Mouse (Mus musculus): ENCODE results near the gene Vmn2r30. TPM values are rescaled to one million over a fixed set of nuclear protein-coding genes. Genes with fewer than 3 reads are reported as not detected.

Gene Vmn2r30
- total and polyA plus RNA-seq, 3 experiments = not detected

Other genes starting within 250 kb of the Vmn2r30 start
- gene Zfp954, start 216.1 kb downstream of the Vmn2r30 start, total RNA-seq (2012; rRNA removed) = 9.3 and 10.6 TPM in 2 replicates
- 1 to 10 TPM in 1 of 2 experiments, not detected in 1; 8.9 TPM for gene Zfp954, start 216.1 kb downstream of the Vmn2r30 start, polyA plus RNA-seq (2012; ENCODE audit: insufficient read depth in 1 of 2, insufficient read length in 2 of 2, low read depth in 1 of 2, low replicate concordance in 2 of 2, missing spikeins in 1 of 2)
- 0.13 and 0.15 TPM in 2 replicates for gene Zfp773, start 200.9 kb downstream of the Vmn2r30 start, total RNA-seq (2012; rRNA removed)
- under 1 TPM in 1 of 2 experiments, not detected in 1; 0.57 TPM for gene Zfp773, start 200.9 kb downstream of the Vmn2r30 start, polyA plus RNA-seq (2012; ENCODE audit: insufficient read depth in 1 of 2, insufficient read length in 2 of 2, low read depth in 1 of 2, low replicate concordance in 2 of 2, missing spikeins in 1 of 2)
- 0.49 and 0.50 TPM in 2 replicates for gene Zfp418, start 166.3 kb downstream of the Vmn2r30 start, total RNA-seq (2012; rRNA removed)
- under 1 TPM in 1 of 2 experiments, not detected in 1; 0.47 TPM for gene Zfp418, start 166.3 kb downstream of the Vmn2r30 start, polyA plus RNA-seq (2012; ENCODE audit: insufficient read depth in 1 of 2, insufficient read length in 2 of 2, low read depth in 1 of 2, low replicate concordance in 2 of 2, missing spikeins in 1 of 2)
- 1.3 and 1.8 TPM in 2 replicates for gene Zfp772, start 127.6 kb downstream of the Vmn2r30 start, total RNA-seq (2012; rRNA removed)
- gene Zfp772, start 127.6 kb downstream of the Vmn2r30 start, polyA plus RNA-seq (2012; ENCODE audit: insufficient read depth in 1 of 2, insufficient read length in 2 of 2, low read depth in 1 of 2, low replicate concordance in 2 of 2, missing spikeins in 1 of 2) = 1 to 10 TPM in 1 of 2 experiments, not detected in 1; 1.9 TPM
- gene Vmn2r29, start 90.3 kb downstream of the Vmn2r30 start, total RNA-seq (2012; rRNA removed) = 0.12 TPM in 1 of 2 replicates, not detected in the other
- not detected for gene Vmn2r29, start 90.3 kb downstream of the Vmn2r30 start, polyA plus RNA-seq (2012; ENCODE audit: insufficient read depth in 1 of 2, insufficient read length in 2 of 2, low read depth in 1 of 2, low replicate concordance in 2 of 2, missing spikeins in 1 of 2)
- gene Gm45844, start 59.3 kb downstream of the Vmn2r30 start, total RNA-seq (2012; rRNA removed) = 0.42 and 0.72 TPM in 2 replicates
- 1 to 10 TPM in 1 of 2 experiments, not detected in 1; 1.5 TPM for gene Gm45844, start 59.3 kb downstream of the Vmn2r30 start, polyA plus RNA-seq (2012; ENCODE audit: insufficient read depth in 1 of 2, insufficient read length in 2 of 2, low read depth in 1 of 2, low replicate concordance in 2 of 2, missing spikeins in 1 of 2)
- 12.9 and 16.5 TPM in 2 replicates for gene Clcn4, start 36.8 kb downstream of the Vmn2r30 start, total RNA-seq (2012; rRNA removed)
- gene Clcn4, start 36.8 kb downstream of the Vmn2r30 start, polyA plus RNA-seq (2012; ENCODE audit: insufficient read depth in 1 of 2, insufficient read length in 2 of 2, low read depth in 1 of 2, low replicate concordance in 2 of 2, missing spikeins in 1 of 2) = 10 to 100 TPM in 1 of 2 experiments, not detected in 1; 14.1 TPM
- not detected in 2 replicates for gene Gm45783, start 37.0 kb upstream of the Vmn2r30 start, total RNA-seq (2012; rRNA removed)
- not detected for gene Gm45783, start 37.0 kb upstream of the Vmn2r30 start, polyA plus RNA-seq (2012; ENCODE audit: insufficient read depth in 1 of 2, insufficient read length in 2 of 2, low read depth in 1 of 2, low replicate concordance in 2 of 2, missing spikeins in 1 of 2)
- gene Vmn2r31, start 62.1 kb upstream of the Vmn2r30 start, total RNA-seq (2012; rRNA removed) = not detected in 2 replicates
- gene Vmn2r31, start 62.1 kb upstream of the Vmn2r30 start, polyA plus RNA-seq (2012; ENCODE audit: insufficient read depth in 1 of 2, insufficient read length in 2 of 2, low read depth in 1 of 2, low replicate concordance in 2 of 2, missing spikeins in 1 of 2) = under 1 TPM in 1 of 2 experiments, not detected in 1; 0.01 TPM
- not detected in 2 replicates for gene Vmn2r32, start 142.4 kb upstream of the Vmn2r30 start, total RNA-seq (2012; rRNA removed)
- gene Vmn2r32, start 142.4 kb upstream of the Vmn2r30 start, polyA plus RNA-seq (2012; ENCODE audit: insufficient read depth in 1 of 2, insufficient read length in 2 of 2, low read depth in 1 of 2, low replicate concordance in 2 of 2, missing spikeins in 1 of 2) = not detected
- not detected in 2 replicates for gene Vmn2r33, start 229.2 kb upstream of the Vmn2r30 start, total RNA-seq (2012; rRNA removed)
- not detected for gene Vmn2r33, start 229.2 kb upstream of the Vmn2r30 start, polyA plus RNA-seq (2012; ENCODE audit: insufficient read depth in 1 of 2, insufficient read length in 2 of 2, low read depth in 1 of 2, low replicate concordance in 2 of 2, missing spikeins in 1 of 2)

Measured in MEL (cell line).